Mouse (Mus musculus): ENCODE results near the gene Cfap73. TPM values are rescaled to one million over a fixed set of nuclear protein-coding genes. Genes with fewer than 3 reads are reported as not detected.

The Cfap73 gene
- polyA plus RNA-seq, 1 experiment from 2014 or later, result 2.5 TPM

DNA sequence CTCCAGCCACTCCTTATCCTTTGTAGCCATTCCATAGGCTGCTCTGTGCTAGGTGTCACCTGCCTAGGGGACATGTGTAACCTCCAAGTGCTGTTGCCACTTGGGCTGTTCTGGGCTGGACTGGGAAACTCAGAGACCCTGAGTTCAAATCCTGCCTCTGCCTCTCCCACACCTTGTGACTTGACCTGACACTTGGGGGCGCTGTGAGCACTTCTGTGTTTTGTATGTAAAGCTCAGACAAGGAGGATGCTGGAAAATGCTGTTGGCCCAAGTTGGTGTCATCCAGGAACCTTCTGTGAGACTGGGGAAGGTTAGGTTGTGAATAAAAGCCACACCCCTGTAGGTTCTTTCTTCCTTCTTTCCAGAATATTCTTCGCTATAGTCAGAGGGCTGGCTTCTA is 30.9 kb upstream of the Cfap73 start:
- Histone ChIP-seq H3K9ac (no peak overlapping the region), H3K4me1 (no peaks in the 10 kb centered on the region), H3K4me2 (replicated peaks) (no peak overlapping the region), H3K36me3 (no peaks in the 10 kb centered on the region), H3K27me3 (peaks cover 9% of the 10 kb centered on the region; the same call in 1 of the 2 replicates), H3K4me3 (replicated peaks) (no peak overlapping the region), H3K9me3 (replicated peaks) (no peaks in the 10 kb centered on the region), H3K27ac (replicated peaks) (no peak overlapping the region)
- ATAC-seq (ENCODE audit: insufficient number of reproducible peaks, low FRiP score, low TSS enrichment, low read depth), result no peak
- 45% methylated on average over 2 of the region's 2 CpGs for WGBS

DNA sequence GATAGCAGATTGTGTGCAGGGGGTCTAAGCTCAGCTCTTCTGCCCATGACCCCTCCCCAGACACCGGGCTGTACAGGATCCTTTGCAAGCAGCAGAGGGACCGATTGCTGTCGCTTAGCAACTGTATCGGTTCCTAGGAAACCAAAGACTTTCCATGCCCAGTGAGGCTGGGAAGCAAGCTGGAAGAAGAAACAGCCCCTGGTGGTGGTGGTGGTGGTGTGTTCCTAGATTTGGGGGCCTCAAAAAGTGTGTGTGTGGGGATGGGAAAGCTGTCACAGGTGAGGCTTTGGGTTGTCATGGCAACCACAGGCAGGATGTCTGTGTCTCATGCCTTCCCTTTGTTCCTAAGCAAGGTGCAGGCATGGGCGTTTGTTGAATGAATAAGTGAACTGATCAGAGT is 26.8 kb upstream of the Cfap73 start:
- 56% methylated on average over 5 of the region's 5 CpGs for WGBS
- no peaks in the 10 kb centered on the region; the same call in none of the 2 replicates for H3K27me3 ChIP-seq
- no peak overlapping the region for H3K9ac ChIP-seq
- H3K27ac ChIP-seq (replicated peaks), result no peak overlapping the region
- H3K36me3 ChIP-seq, result no peaks in the 10 kb centered on the region
- H3K4me3 ChIP-seq (replicated peaks), result no peak overlapping the region
- no peaks in the 10 kb centered on the region for H3K4me1 ChIP-seq
- no peak overlapping the region for H3K4me2 ChIP-seq (replicated peaks)
- no peaks in the 10 kb centered on the region for H3K9me3 ChIP-seq (replicated peaks)
- no peak for ATAC-seq (ENCODE audit: insufficient number of reproducible peaks, low FRiP score, low TSS enrichment, low read depth)

DNA sequence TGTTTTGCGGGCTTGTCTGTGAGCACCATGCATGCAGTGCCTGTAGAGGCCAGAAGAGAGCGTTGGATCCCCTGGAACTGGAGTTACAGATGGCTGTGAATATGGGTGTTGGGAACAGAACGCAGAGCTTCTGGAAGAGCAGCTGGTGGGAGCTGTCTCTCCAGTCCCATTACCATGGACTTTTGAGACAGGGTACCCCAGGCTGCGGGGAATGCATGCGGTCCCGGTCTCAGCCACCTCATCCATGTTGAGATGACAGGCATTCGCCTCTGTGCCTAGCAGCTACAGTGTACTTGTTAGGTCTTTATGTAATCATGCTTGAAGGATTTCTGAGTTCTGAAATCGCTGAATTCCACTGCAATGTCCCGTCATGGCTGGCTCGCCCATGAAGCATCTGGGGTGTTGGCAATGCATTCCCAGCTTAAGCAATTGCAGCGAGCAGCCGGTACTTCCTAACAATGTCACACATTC is 22.3 kb upstream of the Cfap73 start:
- ATAC-seq (ENCODE audit: insufficient number of reproducible peaks, low FRiP score, low TSS enrichment, low read depth), result no peak
- Histone ChIP-seq H3K9me3 (replicated peaks) (no peaks in the 10 kb centered on the region), H3K4me3 (replicated peaks) (no peak overlapping the region), H3K27me3 (peaks cover 7% of the 10 kb centered on the region; the same call in 1 of the 2 replicates), H3K4me2 (replicated peaks) (no peak overlapping the region), H3K9ac (no peak overlapping the region), H3K27ac (replicated peaks) (no peak overlapping the region), H3K36me3 (no peaks in the 10 kb centered on the region), H3K4me1 (no peaks in the 10 kb centered on the region)
- WGBS, result 74% methylated on average over 12 of the region's 12 CpGs

DNA sequence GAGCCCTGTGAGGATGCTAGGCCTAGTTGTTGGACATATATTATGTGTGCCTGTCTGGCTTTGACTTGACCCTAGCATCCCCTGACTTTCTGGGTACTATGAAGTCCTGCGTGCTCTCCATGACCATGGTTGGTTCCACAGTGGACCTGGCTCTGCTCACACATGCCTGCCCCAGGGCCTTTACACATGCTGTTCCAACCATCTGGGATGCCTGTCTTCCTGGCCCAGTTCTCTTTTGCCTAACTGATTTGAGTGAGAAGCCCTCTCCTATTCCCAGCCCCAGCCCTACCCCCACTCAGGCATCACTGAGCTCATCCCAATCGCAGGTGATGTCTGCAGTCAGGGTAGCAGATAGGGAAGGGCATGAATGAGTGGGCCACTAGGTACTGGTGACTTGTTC is 19.8 kb upstream of the Cfap73 start:
- Histone ChIP-seq H3K36me3 (no peaks in the 10 kb centered on the region), H3K9me3 (replicated peaks) (no peaks in the 10 kb centered on the region), H3K4me3 (replicated peaks) (no peak overlapping the region), H3K4me2 (replicated peaks) (no peak overlapping the region), H3K27me3 (peaks cover 29% of the 10 kb centered on the region), H3K4me1 (peaks cover 6% of the 10 kb centered on the region), H3K9ac (no peak overlapping the region), H3K27ac (replicated peaks) (no peak overlapping the region)
- 95% methylated on average over 2 of the region's 2 CpGs for WGBS
- ATAC-seq (ENCODE audit: insufficient number of reproducible peaks, low FRiP score, low TSS enrichment, low read depth), result no peak

DNA sequence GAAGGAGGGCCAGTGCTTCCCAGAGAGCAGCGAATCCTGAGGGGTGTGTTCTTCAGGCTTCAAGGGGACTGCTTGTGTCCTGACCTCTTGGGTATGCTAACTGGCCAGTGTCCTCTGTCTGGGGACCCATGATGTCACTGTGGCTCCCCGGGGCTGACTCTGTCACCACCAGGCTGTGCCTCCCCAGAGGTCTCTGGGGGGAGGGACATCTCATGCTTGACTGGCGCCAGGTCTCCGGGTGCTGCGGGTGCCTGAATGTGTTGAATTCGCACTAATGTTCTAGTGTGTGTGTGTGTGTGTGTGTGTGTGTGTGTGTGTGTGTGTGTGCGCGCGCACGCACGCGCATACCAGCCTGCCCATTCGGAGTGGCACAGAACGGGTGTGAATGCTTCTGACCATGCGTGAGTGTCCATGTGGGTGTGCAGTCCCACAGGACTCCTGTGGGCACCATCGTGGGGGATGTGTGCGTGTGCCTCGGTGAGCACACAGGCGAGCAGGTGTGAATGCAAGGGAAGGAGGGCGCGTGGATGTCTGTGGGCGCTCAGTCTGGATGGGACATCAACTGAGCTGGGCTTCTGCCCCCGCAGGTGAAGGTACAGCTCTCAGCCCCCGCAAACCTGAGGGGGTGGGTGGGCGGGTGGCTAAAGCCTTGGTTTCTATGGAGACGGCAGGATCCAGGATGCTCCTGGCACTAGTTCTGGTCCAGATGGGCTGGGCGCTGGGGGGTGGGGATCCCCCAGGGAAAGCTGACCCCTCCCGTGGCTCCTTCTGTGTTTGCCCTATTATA is 19.1 kb upstream of the Cfap73 start:
- H3K27ac ChIP-seq (replicated peaks), result no peak overlapping the region
- no peaks in the 10 kb centered on the region for H3K36me3 ChIP-seq
- H3K9ac ChIP-seq, result no peak overlapping the region
- H3K27me3 ChIP-seq, result peaks cover 37% of the 10 kb centered on the region
- H3K4me3 ChIP-seq (replicated peaks), result no peak overlapping the region
- 77% methylated on average over 28 of the region's 28 CpGs for WGBS
- H3K4me2 ChIP-seq (replicated peaks), result no peak overlapping the region
- no peaks in the 10 kb centered on the region for H3K9me3 ChIP-seq (replicated peaks)
- ATAC-seq (ENCODE audit: insufficient number of reproducible peaks, low FRiP score, low TSS enrichment, low read depth), result no peak
- peaks cover 14% of the 10 kb centered on the region for H3K4me1 ChIP-seq

DNA sequence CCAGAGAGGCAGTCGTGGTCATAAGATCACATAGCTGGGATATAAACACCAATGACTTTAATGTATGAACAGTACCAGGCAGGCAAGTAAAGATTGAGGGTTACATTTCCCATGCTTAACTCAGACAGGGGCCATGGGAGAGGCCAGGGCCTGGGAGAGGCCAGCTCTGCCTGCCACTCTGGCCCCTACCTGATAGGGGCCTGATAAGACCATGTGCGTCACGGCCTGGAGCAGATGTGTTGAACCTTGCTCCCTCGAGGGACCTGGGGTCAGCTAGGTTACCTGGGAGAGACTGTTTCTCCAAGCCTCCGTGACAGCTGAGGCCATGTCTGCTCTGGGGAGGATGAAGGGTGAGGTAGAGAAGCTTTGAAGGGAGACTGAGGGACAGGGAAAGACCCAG is 17.2 kb upstream of the Cfap73 start:
- H3K27ac ChIP-seq (replicated peaks), result no peak overlapping the region
- no peak overlapping the region for H3K4me3 ChIP-seq (replicated peaks)
- H3K4me1 ChIP-seq, result peaks cover 14% of the 10 kb centered on the region
- ATAC-seq (ENCODE audit: insufficient number of reproducible peaks, low FRiP score, low TSS enrichment, low read depth), result no peak
- H3K27me3 ChIP-seq, result peaks cover 54% of the 10 kb centered on the region
- H3K9me3 ChIP-seq (replicated peaks), result no peaks in the 10 kb centered on the region
- H3K9ac ChIP-seq, result no peak overlapping the region
- WGBS, result 64% methylated on average over 5 of the region's 5 CpGs
- H3K36me3 ChIP-seq, result no peaks in the 10 kb centered on the region
- H3K4me2 ChIP-seq (replicated peaks), result no peak overlapping the region

DNA sequence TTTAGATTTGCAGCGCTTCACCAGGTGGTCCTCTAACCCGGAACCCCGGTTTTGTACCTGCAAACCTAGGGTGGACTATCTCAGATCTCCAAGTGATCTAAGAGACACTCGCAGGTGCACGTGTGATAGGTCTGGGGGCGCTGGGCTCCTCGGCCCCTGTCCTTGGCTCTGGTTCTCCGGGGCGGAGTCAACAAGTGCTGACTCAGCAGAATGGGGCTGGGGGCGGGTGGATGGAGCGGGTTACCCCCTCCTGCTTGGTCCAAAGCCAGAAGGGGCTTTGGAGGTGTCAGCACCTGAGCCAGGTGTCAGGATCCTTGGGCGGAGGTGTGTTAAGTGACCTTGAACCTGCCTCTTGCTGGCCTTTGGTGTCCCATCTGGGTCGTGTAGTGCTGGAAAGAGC is 15.9 kb upstream of the Cfap73 start:
- no peak for ATAC-seq (ENCODE audit: insufficient number of reproducible peaks, low FRiP score, low TSS enrichment, low read depth)
- H3K9me3 ChIP-seq (replicated peaks), result no peaks in the 10 kb centered on the region
- 23% methylated on average over 13 of the region's 13 CpGs for WGBS
- peaks cover 14% of the 10 kb centered on the region for H3K4me1 ChIP-seq
- no peak overlapping the region for H3K4me3 ChIP-seq (replicated peaks)
- peaks cover 54% of the 10 kb centered on the region for H3K27me3 ChIP-seq
- no peak overlapping the region for H3K4me2 ChIP-seq (replicated peaks)
- H3K9ac ChIP-seq, result no peak overlapping the region
- no peak overlapping the region for H3K27ac ChIP-seq (replicated peaks)
- H3K36me3 ChIP-seq, result no peaks in the 10 kb centered on the region

DNA sequence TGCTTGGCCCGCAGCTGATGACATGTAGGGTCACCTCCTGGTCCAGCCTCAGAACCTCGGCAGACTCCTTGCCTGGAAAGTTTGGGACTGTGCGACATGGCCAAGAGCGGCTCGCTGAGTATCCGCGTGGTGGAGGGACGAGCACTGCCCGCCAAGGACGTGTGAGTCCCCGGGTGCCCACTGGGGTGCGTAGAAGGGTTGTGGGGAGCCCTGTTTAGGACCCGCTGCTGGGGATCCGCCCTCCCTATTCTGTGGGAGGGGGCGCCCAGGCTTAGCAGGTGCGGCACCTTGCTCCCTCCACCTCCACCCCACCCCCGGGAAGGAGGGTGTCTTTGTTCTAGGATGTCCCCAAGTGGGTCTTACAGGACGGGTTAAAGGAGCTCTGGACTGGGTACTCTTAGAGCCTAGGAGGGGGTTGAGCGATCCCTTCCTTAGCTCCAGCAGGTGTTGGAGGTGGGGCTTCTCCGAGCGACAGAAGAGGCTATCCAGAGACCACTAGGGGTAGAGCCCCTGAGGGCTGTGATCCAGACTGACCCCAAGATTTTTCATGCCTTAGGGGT is 15.4 kb upstream of the Cfap73 start:
- H3K27me3 ChIP-seq, result peaks cover 54% of the 10 kb centered on the region
- no peak overlapping the region for H3K27ac ChIP-seq (replicated peaks)
- peaks cover 14% of the 10 kb centered on the region for H3K4me1 ChIP-seq
- no peaks in the 10 kb centered on the region for H3K36me3 ChIP-seq
- H3K4me3 ChIP-seq (replicated peaks), result peak overlapping the region; percentile 34
- 4% methylated on average over 21 of the region's 21 CpGs for WGBS
- peak overlapping the region; percentile 52 for H3K4me2 ChIP-seq (replicated peaks)
- H3K9me3 ChIP-seq (replicated peaks), result no peaks in the 10 kb centered on the region
- no peak overlapping the region for H3K9ac ChIP-seq
- ATAC-seq (ENCODE audit: insufficient number of reproducible peaks, low FRiP score, low TSS enrichment, low read depth), result no peak; the same call in 1 of the 2 replicates

DNA sequence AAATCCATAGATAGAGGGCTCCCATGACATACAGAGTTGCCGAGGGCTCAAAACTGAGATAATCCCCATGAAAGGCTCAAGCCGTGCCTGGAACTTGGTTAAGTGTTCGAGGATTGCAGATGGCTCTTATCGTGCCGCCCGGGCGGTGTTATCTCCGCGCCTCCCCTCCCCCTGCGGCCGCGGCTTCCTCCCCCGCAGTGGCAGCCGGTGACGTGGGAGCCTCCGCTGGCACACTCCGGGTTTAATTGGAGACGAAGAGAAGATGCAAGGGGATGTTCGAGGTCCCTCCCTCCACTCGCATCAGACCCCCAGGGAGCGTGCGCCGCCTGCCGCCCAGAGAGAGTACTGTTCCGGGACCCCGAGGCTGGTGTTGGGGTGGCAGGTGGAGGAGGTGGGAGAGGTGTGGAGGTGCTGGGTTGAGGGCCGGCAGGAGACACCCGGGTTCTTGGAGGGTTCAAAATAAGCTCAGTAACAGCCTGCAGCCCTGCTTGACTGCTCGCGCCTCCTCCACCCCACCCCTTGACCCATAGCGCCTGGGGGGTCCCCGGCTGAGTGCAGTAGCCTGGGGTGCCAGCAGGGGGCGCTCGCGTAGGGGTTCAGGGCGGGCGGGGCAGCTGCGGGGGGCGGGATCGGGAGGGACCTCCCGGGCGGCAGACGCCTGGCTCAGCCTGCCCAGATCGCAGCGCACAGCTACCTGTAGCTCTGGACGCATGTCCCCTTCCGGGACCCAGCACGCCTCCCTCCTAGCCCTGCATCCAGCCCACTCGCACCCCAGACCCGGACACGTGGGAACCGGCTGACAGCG is 14.7 kb upstream of the Cfap73 start, which contains the start of gene Rasal1:
TSS of gene Rasal1 (plus strand) at position 244 of the 805 bp plus-strand sequence.
- H3K4me3 ChIP-seq (replicated peaks), result peak within 1 kb of the TSS; percentile 34
- no peak within 1 kb of the TSS for H3K9ac ChIP-seq
- no peaks in the 10 kb centered on the region for H3K36me3 ChIP-seq
- H3K9me3 ChIP-seq (replicated peaks), result no peaks in the 10 kb centered on the region
- peaks cover 54% of the 10 kb centered on the region for H3K27me3 ChIP-seq
- WGBS, result 2% methylated on average over 52 of the region's 53 CpGs
- H3K4me1 ChIP-seq, result peaks cover 14% of the 10 kb centered on the region
- H3K27ac ChIP-seq (replicated peaks), result no peak within 1 kb of the TSS
- H3K4me2 ChIP-seq (replicated peaks), result peak within 1 kb of the TSS; percentile 52
- no peak; the same call in 1 of the 2 replicates for ATAC-seq (ENCODE audit: insufficient number of reproducible peaks, low FRiP score, low TSS enrichment, low read depth)

DNA sequence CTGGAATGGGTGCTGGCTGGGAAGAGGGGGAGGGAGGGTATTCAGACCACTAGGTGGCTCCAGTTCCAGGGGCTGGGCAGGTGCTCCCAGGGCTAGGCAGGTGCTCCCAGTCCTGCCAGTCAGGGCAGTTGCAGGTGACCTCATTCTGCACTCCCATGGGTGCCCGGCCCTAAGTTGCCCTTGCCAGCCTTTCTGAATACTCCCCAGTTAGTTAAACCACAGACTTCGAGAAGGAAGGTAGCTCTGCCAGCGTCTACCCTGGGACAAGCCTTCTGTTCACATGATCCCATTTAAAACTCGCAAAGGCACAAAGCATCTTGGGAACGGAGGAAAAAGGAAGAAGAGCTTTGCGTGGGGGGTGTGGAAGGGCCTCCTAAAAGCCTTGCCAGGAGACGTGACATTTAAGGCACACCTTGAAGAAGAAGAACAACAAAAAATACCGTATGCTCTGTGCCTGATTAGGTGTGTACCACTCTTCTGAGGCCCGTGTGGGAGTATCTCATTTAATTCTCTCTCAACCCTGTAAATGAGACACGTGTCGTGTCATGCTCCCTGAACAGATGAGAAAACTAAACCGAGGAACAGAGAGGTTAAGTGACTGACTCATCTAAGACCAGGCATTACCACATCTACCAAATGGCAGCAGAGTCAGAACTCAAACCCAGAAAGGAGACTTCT is 13.9 kb upstream of the Cfap73 start:
- Histone ChIP-seq H3K4me3 (replicated peaks) (no peak overlapping the region), H3K36me3 (no peaks in the 10 kb centered on the region), H3K4me2 (replicated peaks) (peak overlapping the region; percentile 52), H3K27me3 (peaks cover 54% of the 10 kb centered on the region), H3K9me3 (replicated peaks) (no peaks in the 10 kb centered on the region), H3K4me1 (peaks cover 14% of the 10 kb centered on the region), H3K9ac (no peak overlapping the region), H3K27ac (replicated peaks) (no peak overlapping the region)
- WGBS, result 33% methylated on average over 12 of the region's 12 CpGs
- no peak for ATAC-seq (ENCODE audit: insufficient number of reproducible peaks, low FRiP score, low TSS enrichment, low read depth)

DNA sequence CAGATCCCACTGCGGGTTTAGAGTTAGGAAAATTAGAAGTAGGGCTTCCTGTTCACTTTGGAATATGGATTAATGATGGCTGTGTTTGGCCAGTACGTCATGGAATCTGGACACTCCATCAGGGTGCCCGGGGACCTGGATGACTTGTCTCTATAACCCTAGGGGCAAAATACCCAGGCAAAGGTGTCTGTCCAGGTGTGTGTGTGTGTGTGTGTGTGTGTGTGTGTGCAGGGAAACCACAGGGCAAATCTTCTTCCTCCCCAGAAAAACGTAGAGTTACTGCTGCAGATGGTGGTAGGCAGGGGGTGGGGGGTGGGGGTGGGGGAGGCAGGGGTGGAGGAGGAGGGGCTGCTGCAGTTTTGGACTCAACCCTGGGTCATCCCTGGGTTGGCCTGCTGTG is 13.3 kb upstream of the Cfap73 start:
- Histone ChIP-seq H3K9me3 (replicated peaks) (no peaks in the 10 kb centered on the region), H3K27ac (replicated peaks) (no peak overlapping the region), H3K27me3 (peaks cover 54% of the 10 kb centered on the region), H3K4me1 (peaks cover 14% of the 10 kb centered on the region), H3K4me3 (replicated peaks) (no peak overlapping the region), H3K4me2 (replicated peaks) (no peak overlapping the region), H3K36me3 (no peaks in the 10 kb centered on the region), H3K9ac (no peak overlapping the region)
- ATAC-seq (ENCODE audit: insufficient number of reproducible peaks, low FRiP score, low TSS enrichment, low read depth), result no peak
- WGBS, result 64% methylated on average over 4 of the region's 4 CpGs

Data from embryonic facial prominence, embryonic 15.5 days (tissue).